Mouse (Mus musculus) fibroblast of lung, adult 2 months (primary cell): ENCODE measurements around the gene Kcng4.

Experiments
- DNase-seq: peaks from one replicate; pipeline ENCODE4 v3.0.0-alpha.2; 2011; ENCODE audit warnings: low read depth

The Kcng4 gene

GRCm38 (mm10) chr8:119641058-119641457 lies 5.6 kb upstream of the Kcng4 start:
- DNase-seq: no peak

GRCm38 (mm10) chr8:119639798-119640197 lies 4.3 kb upstream of the Kcng4 start:
- DNase-seq: no peak

GRCm38 (mm10) chr8:119638261-119638660 lies 2.8 kb upstream of the Kcng4 start:
- DNase-seq: no peak

- no peak for DNase-seq
Observed at GRCm38 (mm10) chr8:119637381-119637780, 1.9 kb upstream of the Kcng4 start.

- no peak for DNase-seq
Observed at GRCm38 (mm10) chr8:119636766-119637165, 1.3 kb upstream of the Kcng4 start.

- DNase-seq: no peak
Observed at GRCm38 (mm10) chr8:119635958-119636357, 478 bp upstream of the Kcng4 start.

GRCm38 (mm10) chr8:119634616-119635336 lies 704 bp downstream of the Kcng4 start:
- DNase-seq: no peak

GRCm38 (mm10) chr8:119632909-119633308 lies 2.6 kb downstream of the Kcng4 start:
- DNase-seq: no peak

GRCm38 (mm10) chr8:119632246-119632645 lies 3.2 kb downstream of the Kcng4 start:
- no peak for DNase-seq

- DNase-seq: no peak
Observed at GRCm38 (mm10) chr8:119630841-119631240, 4.6 kb downstream of the Kcng4 start.

GRCm38 (mm10) chr8:119627613-119628359 lies 7.7 kb downstream of the Kcng4 start:
- no peak for DNase-seq

GRCm38 (mm10) chr8:119627199-119627598 lies 8.3 kb downstream of the Kcng4 start:
- no peak for DNase-seq

GRCm38 (mm10) chr8:119625788-119626187 lies 9.7 kb downstream of the Kcng4 start:
- no peak for DNase-seq

GRCm38 (mm10) chr8:119624916-119625315 lies 10.6 kb downstream of the Kcng4 start:
- no peak for DNase-seq

- no peak for DNase-seq
Observed at GRCm38 (mm10) chr8:119623744-119624143, 11.7 kb downstream of the Kcng4 start.

GRCm38 (mm10) chr8:119623061-119623460 lies 12.4 kb downstream of the Kcng4 start:
- no peak for DNase-seq

GRCm38 (mm10) chr8:119622555-119622954 lies 12.9 kb downstream of the Kcng4 start:
- DNase-seq: no peak

- no peak for DNase-seq
Observed at GRCm38 (mm10) chr8:119620848-119621465, 14.5 kb downstream of the Kcng4 start.

- no peak for DNase-seq
Observed at GRCm38 (mm10) chr8:119620116-119620840, 15.2 kb downstream of the Kcng4 start.

- DNase-seq: no peak
Observed at GRCm38 (mm10) chr8:119618887-119619286, 16.6 kb downstream of the Kcng4 start.

GRCm38 (mm10) chr8:119617586-119617985 lies 17.9 kb downstream of the Kcng4 start:
- DNase-seq: no peak

- no peak for DNase-seq
Observed at GRCm38 (mm10) chr8:119616811-119617210, 18.7 kb downstream of the Kcng4 start.
